Mouse (Mus musculus): ENCODE measurements around the gene Mapk13. TPM values are rescaled to one million over a fixed set of nuclear protein-coding genes. Genes with fewer than 3 reads are reported as not detected.

The Mapk13 gene
- polyA plus RNA-seq, 1 experiment: not detected

DNA sequence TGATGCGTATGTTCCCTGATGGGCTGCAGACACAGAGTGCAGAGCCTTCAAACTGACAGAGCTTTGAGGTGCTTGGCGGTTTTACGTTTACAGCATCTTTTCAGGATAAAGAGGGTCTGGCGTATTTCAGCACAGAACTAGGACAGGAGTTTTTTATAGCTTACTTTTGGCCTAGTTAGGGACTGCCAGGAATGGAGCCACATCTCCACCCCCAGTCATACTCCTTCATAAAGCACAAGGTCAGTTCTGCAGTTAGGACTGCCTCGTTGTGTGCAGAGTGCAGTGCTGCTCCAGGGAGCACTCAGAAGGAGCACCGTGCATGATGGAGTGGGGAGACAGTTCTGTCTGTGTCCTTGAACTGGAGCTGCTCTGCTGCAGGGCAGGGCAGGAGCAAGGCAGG, 23.3 kb upstream of the Mapk13 start:
- Histone ChIP-seq H3K4me1 (ENCODE audit: control insufficient read depth, insufficient read depth, low read length) (peaks cover 17% of the 10 kb centered on the region), H3K4me3 (ENCODE audit: insufficient read depth, low read length) (no peak overlapping the region), H3K27ac (ENCODE audit: insufficient read depth, low read depth, low read length) (no peak overlapping the region)
- TF ChIP-seq POLR2A (IDR thresholded peaks at IDR 0.05; ENCODE audit: borderline replicate concordance, low read depth, low read length) (no peak), CTCF (IDR thresholded peaks at IDR 0.05; ENCODE audit: low read depth, low read length) (no peak)

- TF ChIP-seq POLR2A (IDR thresholded peaks at IDR 0.05; ENCODE audit: borderline replicate concordance, low read depth, low read length) (no peak), CTCF (IDR thresholded peaks at IDR 0.05; ENCODE audit: low read depth, low read length) (no peak)
- Histone ChIP-seq H3K4me3 (ENCODE audit: insufficient read depth, low read length) (no peak overlapping the region), H3K27ac (ENCODE audit: insufficient read depth, low read depth, low read length) (no peak overlapping the region)
These were observed 21.1 kb upstream of the Mapk13 start for GRCm38 (mm10) chr17:28748001-28748400.

DNA sequence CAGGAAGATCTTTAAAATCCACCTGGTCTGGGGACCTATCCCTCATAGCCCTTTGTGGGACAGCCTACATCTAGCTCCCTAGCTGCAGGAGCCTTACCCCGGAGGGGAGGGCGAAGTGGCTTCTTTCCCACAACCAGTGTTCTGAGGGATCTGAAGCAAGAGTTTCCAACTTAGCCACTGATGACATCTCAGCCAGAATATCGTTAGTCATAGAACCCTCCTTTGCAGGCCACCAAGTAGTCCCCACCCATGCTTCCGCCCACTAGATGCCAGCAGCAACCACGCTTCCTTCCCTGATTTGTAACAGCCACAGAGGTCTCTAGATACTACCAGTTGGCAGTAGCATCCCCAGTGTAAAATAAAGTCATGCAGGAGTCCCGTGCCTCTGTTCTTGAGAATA, 18.5 kb upstream of the Mapk13 start:
- Histone ChIP-seq H3K4me3 (ENCODE audit: insufficient read depth, low read length) (no peak overlapping the region), H3K4me1 (ENCODE audit: control insufficient read depth, insufficient read depth, low read length) (peaks cover 22% of the 10 kb centered on the region), H3K27ac (ENCODE audit: insufficient read depth, low read depth, low read length) (no peak overlapping the region)
- TF ChIP-seq CTCF (IDR thresholded peaks at IDR 0.05; ENCODE audit: low read depth, low read length): no peak

More at GRCm38 (mm10) chr17:28748001-28748400, 21.1 kb upstream of the Mapk13 start:
- peaks cover 23% of the 10 kb centered on the region for H3K4me1 ChIP-seq (ENCODE audit: control insufficient read depth, insufficient read depth, low read length)

DNA sequence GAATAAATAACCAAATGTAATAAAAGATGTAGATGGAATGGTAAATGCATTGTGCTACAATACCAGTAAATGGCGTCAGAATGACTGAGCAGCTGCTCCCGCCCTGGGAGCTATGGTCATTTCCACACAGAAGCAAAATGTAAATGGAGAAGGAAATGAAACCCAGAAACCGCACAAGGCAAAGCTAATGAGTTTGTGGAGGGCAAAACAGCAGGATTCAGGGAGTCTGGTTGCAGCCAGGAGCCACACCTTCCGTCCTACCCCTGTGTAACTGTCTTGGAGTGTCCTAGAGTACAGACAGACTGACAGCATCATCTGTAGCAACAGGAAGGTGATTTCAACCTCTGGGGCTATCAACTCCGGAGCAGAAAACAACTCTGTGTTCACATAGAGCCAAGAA, 12.7 kb upstream of the Mapk13 start:
- Histone ChIP-seq H3K4me1 (ENCODE audit: control insufficient read depth, insufficient read depth, low read length) (peaks cover 10% of the 10 kb centered on the region), H3K4me3 (ENCODE audit: insufficient read depth, low read length) (no peak overlapping the region), H3K27ac (ENCODE audit: insufficient read depth, low read depth, low read length) (peak overlapping the region; percentile 26)
- no peak for TF ChIP-seq CTCF (IDR thresholded peaks at IDR 0.05; ENCODE audit: low read depth, low read length)
- TF ChIP-seq POLR2A (IDR thresholded peaks at IDR 0.05; ENCODE audit: borderline replicate concordance, low read depth, low read length): no peak

GRCm38 (mm10) chr17:28757470-28757869, 11.6 kb upstream of the Mapk13 start:
- Histone ChIP-seq H3K4me1 (ENCODE audit: control insufficient read depth, insufficient read depth, low read length) (peaks cover 10% of the 10 kb centered on the region), H3K27ac (ENCODE audit: insufficient read depth, low read depth, low read length) (no peak overlapping the region), H3K4me3 (ENCODE audit: insufficient read depth, low read length) (no peak overlapping the region)
- TF ChIP-seq CTCF (IDR thresholded peaks at IDR 0.05; ENCODE audit: low read depth, low read length): no peak
- no peak for TF ChIP-seq POLR2A (IDR thresholded peaks at IDR 0.05; ENCODE audit: borderline replicate concordance, low read depth, low read length)

- H3K4me3 ChIP-seq (ENCODE audit: insufficient read depth, low read length): no peak overlapping the region
- peaks cover 10% of the 10 kb centered on the region for H3K4me1 ChIP-seq (ENCODE audit: control insufficient read depth, insufficient read depth, low read length)
- TF ChIP-seq CTCF (IDR thresholded peaks at IDR 0.05; ENCODE audit: low read depth, low read length) (no peak), POLR2A (IDR thresholded peaks at IDR 0.05; ENCODE audit: borderline replicate concordance, low read depth, low read length) (no peak)
- H3K27ac ChIP-seq (ENCODE audit: insufficient read depth, low read depth, low read length): no peak overlapping the region
These were observed 8.3 kb upstream of the Mapk13 start for GRCm38 (mm10) chr17:28760736-28761312.

GRCm38 (mm10) chr17:28761871-28762270, 7.2 kb upstream of the Mapk13 start:
- peak; percentile 88 for TF ChIP-seq CTCF (IDR thresholded peaks at IDR 0.05; ENCODE audit: low read depth, low read length)
- TF ChIP-seq POLR2A (IDR thresholded peaks at IDR 0.05; ENCODE audit: borderline replicate concordance, low read depth, low read length): no peak
- Histone ChIP-seq H3K27ac (ENCODE audit: insufficient read depth, low read depth, low read length) (no peak overlapping the region), H3K4me3 (ENCODE audit: insufficient read depth, low read length) (no peak overlapping the region), H3K4me1 (ENCODE audit: control insufficient read depth, insufficient read depth, low read length) (peaks cover 3% of the 10 kb centered on the region)

DNA sequence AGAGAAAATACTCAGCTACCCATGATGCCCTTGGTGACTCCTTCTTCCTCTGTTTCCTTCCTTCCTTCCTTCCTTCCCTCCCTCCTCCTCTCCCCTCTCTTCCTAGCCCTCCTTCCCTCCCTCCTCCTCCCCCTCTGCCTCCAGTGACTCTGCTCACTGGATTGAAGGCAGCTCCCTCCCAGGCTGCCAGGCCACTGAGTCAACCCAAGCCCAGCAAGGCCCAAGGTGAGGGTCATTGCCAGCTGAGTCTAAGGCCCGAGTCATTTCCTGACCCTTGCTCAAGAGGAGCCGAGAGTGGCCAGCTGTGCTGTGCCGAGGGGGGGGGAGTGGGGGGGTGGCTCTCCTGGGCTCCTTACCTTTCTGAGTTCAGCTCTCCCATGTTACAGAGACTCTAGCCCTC, 2.9 kb upstream of the Mapk13 start:
- TF ChIP-seq CTCF (IDR thresholded peaks at IDR 0.05; ENCODE audit: low read depth, low read length): no peak
- TF ChIP-seq POLR2A (IDR thresholded peaks at IDR 0.05; ENCODE audit: borderline replicate concordance, low read depth, low read length): no peak
- H3K27ac ChIP-seq (ENCODE audit: insufficient read depth, low read depth, low read length): no peak overlapping the region
- no peak overlapping the region for H3K4me3 ChIP-seq (ENCODE audit: insufficient read depth, low read length)
- H3K4me1 ChIP-seq (ENCODE audit: control insufficient read depth, insufficient read depth, low read length): 0 out of 2 replicates have a peak, but pooled peaks cover 3% of the 10 kb centered on the region

- Histone ChIP-seq H3K4me3 (ENCODE audit: insufficient read depth, low read length) (no peak overlapping the region), H3K4me1 (ENCODE audit: control insufficient read depth, insufficient read depth, low read length) (0 out of 2 replicates have a peak, but pooled peaks cover 3% of the 10 kb centered on the region), H3K27ac (ENCODE audit: insufficient read depth, low read depth, low read length) (no peak overlapping the region)
- TF ChIP-seq POLR2A (IDR thresholded peaks at IDR 0.05; ENCODE audit: borderline replicate concordance, low read depth, low read length) (no peak), CTCF (IDR thresholded peaks at IDR 0.05; ENCODE audit: low read depth, low read length) (no peak)
These were observed 2.1 kb upstream of the Mapk13 start for GRCm38 (mm10) chr17:28766781-28767515.

- no peak overlapping the region for H3K27ac ChIP-seq (ENCODE audit: insufficient read depth, low read depth, low read length)
- peak overlapping the region; percentile 47 for H3K4me3 ChIP-seq (ENCODE audit: insufficient read depth, low read length)
- no peak for TF ChIP-seq POLR2A (IDR thresholded peaks at IDR 0.05; ENCODE audit: borderline replicate concordance, low read depth, low read length)
- no peak for TF ChIP-seq CTCF (IDR thresholded peaks at IDR 0.05; ENCODE audit: low read depth, low read length)
- 0 out of 2 replicates have a peak, but pooled peaks cover 3% of the 10 kb centered on the region for H3K4me1 ChIP-seq (ENCODE audit: control insufficient read depth, insufficient read depth, low read length)
These were observed 851 bp downstream of the Mapk13 start for GRCm38 (mm10) chr17:28769875-28770421.
